Mouse (Mus musculus) naive thymus-derived CD4-positive, alpha-beta T cell, adult 5 months (primary cell): ENCODE data around the gene Apol11b. TPM values are rescaled to one million over a fixed set of nuclear protein-coding genes. Genes with fewer than 3 reads are reported as not detected.

Experiments
- polyA plus RNA-seq: library from polyadenylated mRNA; unstranded; fragments of 100-300 nt; shearing (Covaris generic); gene quantifications from one replicate; pipeline ENCODE4 v1.2.1, GENCODE M21; 2017

The Apol11b gene
- polyA plus RNA-seq = not detected

DNA sequence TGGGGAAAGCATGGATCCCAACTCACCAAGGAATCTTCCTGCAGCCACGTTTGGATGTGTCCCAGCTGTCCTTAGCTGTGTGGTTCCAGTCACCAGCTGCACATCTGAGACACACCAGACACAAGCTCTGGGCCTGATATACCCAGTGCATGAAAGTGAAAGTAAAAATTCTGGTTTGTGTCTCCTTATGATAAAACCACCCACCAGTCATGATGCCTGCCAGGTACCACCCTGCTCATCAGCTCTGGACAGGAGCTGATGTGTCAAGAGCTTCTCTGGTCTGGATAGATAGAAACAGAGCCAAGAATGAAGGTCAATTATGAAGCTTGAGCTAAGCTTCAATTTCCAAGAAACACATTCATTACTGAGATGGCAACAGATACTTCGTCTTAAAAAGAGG is at the start of gene Apol11b:
Gene Apol11b, minus strand, starts transcription at position 111 of the 400 bp plus-strand sequence.

DNA sequence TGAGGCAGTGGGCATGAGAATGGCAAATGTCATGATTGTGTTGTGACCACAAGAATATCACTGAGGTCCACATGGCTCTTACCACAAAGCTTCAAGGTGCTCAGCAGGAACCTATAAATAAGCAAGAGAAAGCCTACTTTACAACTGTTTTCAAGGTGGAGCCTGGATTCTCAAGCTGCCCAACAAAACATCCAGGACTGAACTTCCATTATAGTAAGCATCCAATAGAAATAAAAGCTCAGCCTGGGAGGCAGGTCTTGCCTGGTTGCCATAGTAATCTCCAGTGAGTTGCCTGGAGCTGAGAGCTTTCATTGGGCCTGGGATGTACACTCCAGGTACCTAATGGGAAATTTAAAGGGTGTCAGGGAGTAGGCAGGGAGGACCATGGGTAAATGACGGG is 44.1 kb downstream of the Apol11b start, which contains the start of gene Gm36245:
Gene Gm36245, plus strand, starts transcription at position 301 of the 400 bp plus-strand sequence.

DNA sequence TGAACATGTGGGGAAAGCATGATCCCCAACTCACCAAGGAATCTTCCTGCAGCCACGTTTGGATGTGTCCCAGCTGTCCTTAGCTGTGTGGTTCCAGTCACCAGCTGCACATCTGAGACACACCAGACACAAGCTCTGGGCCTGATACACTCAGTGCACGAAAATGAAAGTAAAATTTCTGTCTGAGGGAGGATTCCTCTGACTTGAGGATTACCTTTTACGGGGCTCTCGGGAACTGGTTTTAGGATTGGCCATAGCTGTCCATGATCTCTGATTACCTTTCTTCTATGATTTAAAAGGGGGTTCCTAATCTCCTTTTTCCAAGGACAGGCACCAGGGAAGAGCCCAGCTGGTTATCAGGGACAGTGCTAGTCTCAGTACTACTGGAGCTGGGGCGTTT is 47.1 kb downstream of the Apol11b start, which contains the start of gene Apol10b:
Gene Apol10b, minus strand, starts transcription at position 165 of the 400 bp plus-strand sequence.

Other genes with a start within 250 kb of the Apol11b start
- not detected for gene Apol7a, start 244.2 kb downstream of the Apol11b start, polyA plus RNA-seq
- gene Apol9a, start 232.2 kb downstream of the Apol11b start, polyA plus RNA-seq = 0.61 TPM
- gene Apol7b, start 195.8 kb downstream of the Apol11b start, polyA plus RNA-seq = 0.57 TPM
- gene Apol10a, start 166.2 kb downstream of the Apol11b start, polyA plus RNA-seq = not detected
- gene Apol11a, start 135.0 kb downstream of the Apol11b start, polyA plus RNA-seq = not detected
- not detected for gene Apol7c, start 110.0 kb downstream of the Apol11b start, polyA plus RNA-seq
- not detected for gene 1700025B11Rik, start 81.4 kb downstream of the Apol11b start, polyA plus RNA-seq
- 0.63 TPM for gene Apol10b, start 47.2 kb downstream of the Apol11b start, polyA plus RNA-seq
- not detected for gene Gm36245, start 44.0 kb downstream of the Apol11b start, polyA plus RNA-seq
- 142 TPM for gene Apol7e, start 55.6 kb upstream of the Apol11b start, polyA plus RNA-seq
- gene Apol9b, start 85.8 kb upstream of the Apol11b start, polyA plus RNA-seq = 0.91 TPM
- not detected for gene Apol8, start 113.7 kb upstream of the Apol11b start, polyA plus RNA-seq
- gene Myh9, start 198.9 kb upstream of the Apol11b start, polyA plus RNA-seq = 301 TPM